Mouse (Mus musculus): ENCODE data around the gene Gm11634. TPM values are rescaled to one million over a fixed set of nuclear protein-coding genes. Genes with fewer than 3 reads are reported as not detected.

Gene Gm11634
- polyA plus RNA-seq, 1 experiment, result not detected

- peaks cover 4% of the 10 kb centered on the region; the same call in 1 of the 2 replicates for H3K4me1 ChIP-seq (ENCODE audit: control insufficient read depth, insufficient read depth, insufficient read length)
- 93% methylated on average over 3 of the region's 3 CpGs for WGBS
Measured at GRCm38 (mm10) chr11:101618596-101618995, 19.5 kb upstream of the Gm11634 start.

GRCm38 (mm10) chr11:101617849-101618248, 18.8 kb upstream of the Gm11634 start:
- Histone ChIP-seq H3K4me3 (ENCODE audit: extremely low read depth, insufficient read depth, insufficient read length) (no peak overlapping the region), H3K36me3 (ENCODE audit: control insufficient read depth, insufficient read depth, low read length) (no peaks in the 10 kb centered on the region), H3K27me3 (ENCODE audit: control insufficient read depth, insufficient read depth, low read length) (no peaks in the 10 kb centered on the region), H3K27ac (ENCODE audit: insufficient read depth, low read length) (no peak overlapping the region), H3K4me1 (ENCODE audit: control insufficient read depth, insufficient read depth, insufficient read length) (peaks cover 4% of the 10 kb centered on the region; the same call in 1 of the 2 replicates)
- DNase-seq (ENCODE audit: low read depth in 1 of 2, low spot score in 2 of 2), result peak; percentile 22 to 36
- 27% methylated on average over 8 of the region's 8 CpGs for WGBS
- no peak for TF ChIP-seq POLR2A (IDR thresholded peaks at IDR 0.05; ENCODE audit: low read depth, low read length)
- no peak for TF ChIP-seq CTCF (IDR thresholded peaks at IDR 0.05; ENCODE audit: extremely low read depth, insufficient read depth, insufficient read length, insufficient replicate concordance)

More at GRCm38 (mm10) chr11:101618596-101618995, 19.5 kb upstream of the Gm11634 start:
- no peaks in the 10 kb centered on the region for H3K27me3 ChIP-seq (ENCODE audit: control insufficient read depth, insufficient read depth, low read length)
- TF ChIP-seq CTCF (IDR thresholded peaks at IDR 0.05; ENCODE audit: extremely low read depth, insufficient read depth, insufficient read length, insufficient replicate concordance), result no peak
- no peak for TF ChIP-seq POLR2A (IDR thresholded peaks at IDR 0.05; ENCODE audit: low read depth, low read length)
- DNase-seq (ENCODE audit: low read depth in 1 of 2, low spot score in 2 of 2), result no peak
- H3K27ac ChIP-seq (ENCODE audit: insufficient read depth, low read length), result no peak overlapping the region
- no peaks in the 10 kb centered on the region for H3K36me3 ChIP-seq (ENCODE audit: control insufficient read depth, insufficient read depth, low read length)
- no peak overlapping the region for H3K4me3 ChIP-seq (ENCODE audit: extremely low read depth, insufficient read depth, insufficient read length)

DNA sequence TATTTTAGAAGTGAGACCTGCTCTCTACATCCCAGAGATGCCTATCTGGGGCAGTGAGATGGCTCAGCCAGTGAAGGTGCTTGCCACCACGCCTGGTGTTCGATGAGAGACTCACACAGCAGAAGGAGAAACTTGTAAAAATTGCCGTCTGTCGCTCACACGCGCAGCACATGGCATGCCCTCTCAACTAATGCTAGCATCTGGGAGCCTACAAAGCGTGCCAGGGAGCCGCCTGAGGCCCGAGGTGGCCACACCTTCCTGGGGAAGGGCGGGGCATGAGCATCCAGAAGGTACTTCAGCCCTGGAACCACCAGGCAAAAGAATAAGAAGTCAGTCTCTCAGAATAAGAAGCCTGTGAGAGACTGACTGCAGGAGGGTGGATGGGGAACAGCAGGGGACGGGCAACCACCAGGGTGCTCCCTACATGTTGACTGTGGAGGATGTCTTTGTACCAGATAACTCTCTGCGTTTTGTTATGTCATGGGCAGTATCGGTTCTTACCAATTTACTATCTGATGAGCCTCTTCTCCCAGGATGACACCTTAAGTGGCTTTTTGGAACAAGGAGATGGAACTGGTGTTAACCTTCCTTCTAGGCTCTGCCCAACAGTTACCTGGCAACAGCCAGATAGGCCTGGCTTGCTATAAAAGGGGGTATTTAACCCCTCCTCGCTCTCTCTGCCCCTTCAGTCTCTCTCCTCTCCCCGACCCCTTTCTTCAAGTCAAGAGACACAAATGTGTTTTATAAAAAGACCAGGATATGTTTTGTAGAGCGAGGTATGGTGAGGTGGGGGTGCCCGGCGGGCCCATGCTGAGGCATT, 18.1 kb upstream of the Gm11634 start:
- Histone ChIP-seq H3K4me3 (ENCODE audit: extremely low read depth, insufficient read depth, insufficient read length) (no peak overlapping the region), H3K4me1 (ENCODE audit: control insufficient read depth, insufficient read depth, insufficient read length) (peaks cover 4% of the 10 kb centered on the region; the same call in 1 of the 2 replicates), H3K36me3 (ENCODE audit: control insufficient read depth, insufficient read depth, low read length) (no peaks in the 10 kb centered on the region), H3K27ac (ENCODE audit: insufficient read depth, low read length) (no peak overlapping the region), H3K27me3 (ENCODE audit: control insufficient read depth, insufficient read depth, low read length) (no peaks in the 10 kb centered on the region)
- TF ChIP-seq POLR2A (IDR thresholded peaks at IDR 0.05; ENCODE audit: low read depth, low read length) (no peak), CTCF (IDR thresholded peaks at IDR 0.05; ENCODE audit: extremely low read depth, insufficient read depth, insufficient read length, insufficient replicate concordance) (no peak)
- no peak for DNase-seq (ENCODE audit: low read depth in 1 of 2, low spot score in 2 of 2)
- WGBS, result 64% methylated on average over 18 of the region's 18 CpGs

DNA sequence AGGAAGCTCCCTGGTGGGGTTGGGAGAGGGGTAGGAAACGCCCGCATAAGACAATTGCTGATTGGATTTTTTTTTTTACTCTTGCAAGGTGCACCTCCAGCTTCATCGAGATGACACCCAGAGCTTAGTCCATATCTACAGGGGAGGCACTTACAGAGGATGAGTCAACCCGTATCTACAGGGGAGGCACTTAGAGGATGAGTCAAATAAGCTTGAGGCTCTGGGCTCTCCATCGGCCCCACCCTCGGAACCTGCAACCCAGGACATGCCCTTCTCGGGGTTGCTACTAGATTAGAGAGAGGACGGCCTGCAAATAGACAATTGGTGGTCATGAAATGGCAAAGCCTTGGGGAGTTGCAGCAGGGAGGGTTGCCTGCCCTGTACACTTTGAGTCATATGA, 17.0 kb upstream of the Gm11634 start:
- Histone ChIP-seq H3K4me3 (ENCODE audit: extremely low read depth, insufficient read depth, insufficient read length) (no peak overlapping the region), H3K27ac (ENCODE audit: insufficient read depth, low read length) (no peak overlapping the region), H3K4me1 (ENCODE audit: control insufficient read depth, insufficient read depth, insufficient read length) (peaks cover 4% of the 10 kb centered on the region; the same call in 1 of the 2 replicates), H3K36me3 (ENCODE audit: control insufficient read depth, insufficient read depth, low read length) (no peaks in the 10 kb centered on the region), H3K27me3 (ENCODE audit: control insufficient read depth, insufficient read depth, low read length) (no peaks in the 10 kb centered on the region)
- no peak for DNase-seq (ENCODE audit: low read depth in 1 of 2, low spot score in 2 of 2)
- TF ChIP-seq CTCF (IDR thresholded peaks at IDR 0.05; ENCODE audit: extremely low read depth, insufficient read depth, insufficient read length, insufficient replicate concordance) (no peak), POLR2A (IDR thresholded peaks at IDR 0.05; ENCODE audit: low read depth, low read length) (no peak)
- WGBS, result 86% methylated on average over 8 of the region's 8 CpGs

GRCm38 (mm10) chr11:101615380-101615779, 16.3 kb upstream of the Gm11634 start:
- DNase-seq (ENCODE audit: low read depth in 1 of 2, low spot score in 2 of 2), result no peak
- H3K4me3 ChIP-seq (ENCODE audit: extremely low read depth, insufficient read depth, insufficient read length), result no peak overlapping the region
- H3K27me3 ChIP-seq (ENCODE audit: control insufficient read depth, insufficient read depth, low read length), result no peaks in the 10 kb centered on the region
- no peaks in the 10 kb centered on the region for H3K4me1 ChIP-seq (ENCODE audit: control insufficient read depth, insufficient read depth, insufficient read length)
- no peaks in the 10 kb centered on the region for H3K36me3 ChIP-seq (ENCODE audit: control insufficient read depth, insufficient read depth, low read length)
- TF ChIP-seq CTCF (IDR thresholded peaks at IDR 0.05; ENCODE audit: extremely low read depth, insufficient read depth, insufficient read length, insufficient replicate concordance) (no peak), POLR2A (IDR thresholded peaks at IDR 0.05; ENCODE audit: low read depth, low read length) (no peak)
- H3K27ac ChIP-seq (ENCODE audit: insufficient read depth, low read length), result no peak overlapping the region
- 69% methylated on average over 6 of the region's 6 CpGs for WGBS

DNA sequence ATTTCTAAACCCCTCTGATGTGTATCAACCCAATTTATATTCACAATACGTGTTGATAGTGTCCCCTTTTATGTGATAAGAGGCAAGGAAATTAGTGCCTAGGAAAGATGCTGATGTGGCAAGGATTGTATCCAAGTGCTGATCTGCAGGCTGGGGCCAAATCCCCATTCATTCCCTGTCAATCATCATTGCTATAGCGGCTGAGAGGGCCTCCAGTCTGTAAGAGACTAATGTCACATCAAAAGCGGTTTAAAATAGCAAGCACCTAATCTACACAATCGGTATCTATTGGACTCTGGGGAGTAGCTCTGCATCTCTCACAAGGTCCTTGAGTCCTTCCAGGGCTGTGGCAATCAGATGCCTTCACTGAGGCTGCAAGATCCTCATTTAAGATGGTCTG, 15.1 kb upstream of the Gm11634 start:
- H3K4me3 ChIP-seq (ENCODE audit: extremely low read depth, insufficient read depth, insufficient read length), result no peak overlapping the region
- no peaks in the 10 kb centered on the region for H3K27me3 ChIP-seq (ENCODE audit: control insufficient read depth, insufficient read depth, low read length)
- H3K27ac ChIP-seq (ENCODE audit: insufficient read depth, low read length), result no peak overlapping the region
- WGBS, result 89% methylated on average over 4 of the region's 4 CpGs
- TF ChIP-seq POLR2A (IDR thresholded peaks at IDR 0.05; ENCODE audit: low read depth, low read length), result no peak
- no peak for TF ChIP-seq CTCF (IDR thresholded peaks at IDR 0.05; ENCODE audit: extremely low read depth, insufficient read depth, insufficient read length, insufficient replicate concordance)
- H3K36me3 ChIP-seq (ENCODE audit: control insufficient read depth, insufficient read depth, low read length), result no peaks in the 10 kb centered on the region
- no peak for DNase-seq (ENCODE audit: low read depth in 1 of 2, low spot score in 2 of 2)
- H3K4me1 ChIP-seq (ENCODE audit: control insufficient read depth, insufficient read depth, insufficient read length), result no peaks in the 10 kb centered on the region

- Histone ChIP-seq H3K36me3 (ENCODE audit: control insufficient read depth, insufficient read depth, low read length) (no peaks in the 10 kb centered on the region), H3K4me3 (ENCODE audit: extremely low read depth, insufficient read depth, insufficient read length) (no peak overlapping the region), H3K27ac (ENCODE audit: insufficient read depth, low read length) (no peak overlapping the region), H3K27me3 (ENCODE audit: control insufficient read depth, insufficient read depth, low read length) (no peaks in the 10 kb centered on the region), H3K4me1 (ENCODE audit: control insufficient read depth, insufficient read depth, insufficient read length) (no peaks in the 10 kb centered on the region)
- TF ChIP-seq CTCF (IDR thresholded peaks at IDR 0.05; ENCODE audit: extremely low read depth, insufficient read depth, insufficient read length, insufficient replicate concordance) (no peak), POLR2A (IDR thresholded peaks at IDR 0.05; ENCODE audit: low read depth, low read length) (no peak)
- WGBS, result 90% methylated on average over 6 of the region's 6 CpGs
- DNase-seq (ENCODE audit: low read depth in 1 of 2, low spot score in 2 of 2), result no peak
Measured at GRCm38 (mm10) chr11:101613596-101613995, 14.5 kb upstream of the Gm11634 start.

All from spleen, adult 2 months (tissue).